Mouse (Mus musculus) embryonic stem cell, embryonic (primary cell): ENCODE measurements at regions not wholly inside any gene's neighbourhood (a gene's known extent, or its start where the extent isn't known, plus 50 kb on each side); places are given as distances from the start of the nearest gene placed in this dataset.

Experiments
- CTCF ChIA-PET, 4 experiments: fragments of 300-600 bp in 2 of 4; fragments of 350-600 bp in 2 of 4; sonication (Branson Sonifier 250); formaldehyde crosslinking; loops; one replicate each; lab custom pipeline; 2022; ENCODE audit warnings: inconsistent platforms in 2 of 4; lab: Charles Lee
- POLR2A ChIA-PET, 4 experiments: fragments of 300-600 bp in 2 of 4; fragments of 350-600 bp in 2 of 4; sonication (Branson Sonifier 250); formaldehyde crosslinking; loops; one replicate each; lab custom pipeline; 2022; ENCODE audit warnings: antibody characterized with exemption in 4 of 4, inconsistent platforms in 1 of 4; lab: Charles Lee

DNA sequence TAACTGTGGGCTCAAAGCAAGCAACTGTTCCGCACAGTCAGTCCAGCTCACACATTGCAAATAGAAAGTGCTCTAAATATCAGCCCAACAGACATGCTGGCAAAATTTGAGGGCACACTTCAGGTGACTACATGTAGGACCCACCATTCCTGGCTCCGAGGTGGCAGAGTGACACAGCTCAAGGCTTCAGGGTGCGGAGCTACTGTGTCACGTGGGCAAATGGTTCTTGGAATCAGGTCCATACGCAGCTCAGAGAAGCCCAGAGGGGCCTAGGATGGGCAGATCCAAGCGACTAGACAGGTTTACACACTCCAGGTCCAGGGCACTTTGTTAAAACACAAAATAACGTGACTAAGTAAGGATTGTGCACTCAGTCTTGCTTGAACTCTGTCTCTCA, 226.2 kb upstream of the Pabpc6 start:
- ChIA-PET POLR2A (interaction anchor here in 2 of 4 experiments (1.0 to 1.3 kb wide), 4 partner anchors 10 to 422 kb away, joined by 3 to 5 read pairs (median 4); no protein-coding TSS in a partner anchor), CTCF (interaction anchor here in 1 of 4 experiments (0.6 kb wide), 1 partner anchor 8 kb away, joined by 4 read pairs; no protein-coding TSS in a partner anchor)

DNA sequence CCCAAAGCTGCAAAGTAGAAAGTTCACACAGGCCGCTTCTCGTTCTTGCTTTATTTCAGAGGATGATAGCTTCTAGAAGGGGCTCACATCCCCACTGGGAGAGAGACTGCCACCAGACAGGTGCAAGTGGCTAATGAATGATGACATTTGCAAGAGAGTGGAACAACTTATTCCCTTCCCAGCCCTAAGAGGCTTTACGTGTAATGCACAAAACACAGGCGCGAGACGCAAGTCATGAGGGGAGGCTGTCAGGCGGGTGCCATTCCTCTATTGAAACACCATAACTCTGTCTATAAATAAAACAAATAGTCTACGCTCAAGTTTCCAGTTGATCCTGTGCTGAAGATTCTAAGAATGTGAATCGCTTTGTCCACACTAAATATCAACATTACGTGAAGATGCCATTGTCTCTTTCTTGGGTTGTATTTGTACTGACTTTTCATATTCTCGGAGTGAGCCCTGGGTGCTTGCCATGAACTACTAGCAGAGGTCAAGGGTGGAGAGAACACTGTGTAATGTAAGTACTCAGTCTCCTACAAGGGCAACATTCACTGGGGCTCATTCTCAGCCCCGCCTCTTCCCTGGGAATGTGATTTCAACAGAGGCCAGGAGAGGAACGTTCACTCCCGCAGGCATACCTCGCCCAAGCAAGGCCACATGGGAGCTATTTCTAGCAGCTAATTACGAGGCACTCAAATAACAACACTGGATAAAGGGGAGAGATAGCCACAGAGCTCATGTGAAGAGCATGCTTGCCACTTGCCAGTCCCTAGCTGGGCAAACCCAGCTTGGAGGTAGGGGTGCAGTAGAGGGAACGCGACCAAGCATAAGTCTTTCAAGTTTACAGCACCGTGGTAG, 225.5 kb upstream of the Pabpc6 start:
- POLR2A ChIA-PET: interaction anchor here in 2 of 4 experiments (1.0 to 1.3 kb wide), 4 partner anchors 10 to 422 kb away, joined by 3 to 5 read pairs (median 4); no protein-coding TSS in a partner anchor
- CTCF ChIA-PET: interaction anchor here in 2 of 4 experiments (0.5 to 0.6 kb wide), 3 partner anchors 9 to 606 kb away, joined by 4 to 6 read pairs (median 4); no protein-coding TSS in a partner anchor

DNA sequence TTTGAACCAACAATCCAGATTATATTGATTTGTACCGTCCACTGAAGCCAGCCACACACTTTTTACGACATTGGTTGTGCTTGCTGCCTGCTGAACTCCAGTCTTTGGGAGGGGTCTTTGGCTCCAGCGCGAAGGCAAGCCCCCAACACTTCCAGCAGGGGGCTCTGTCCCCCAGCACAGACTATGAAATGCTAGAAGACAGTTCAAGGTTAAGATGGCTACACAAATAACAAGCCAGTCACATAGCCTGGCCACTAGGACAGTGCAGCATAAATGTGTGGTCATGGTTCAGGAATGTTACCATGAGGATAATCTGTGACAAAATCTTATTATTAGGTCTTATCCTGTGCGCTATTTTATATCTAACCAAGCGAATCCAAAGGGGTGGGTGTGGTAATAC, 224.4 kb upstream of the Pabpc6 start:
- CTCF ChIA-PET: no interaction called here

DNA sequence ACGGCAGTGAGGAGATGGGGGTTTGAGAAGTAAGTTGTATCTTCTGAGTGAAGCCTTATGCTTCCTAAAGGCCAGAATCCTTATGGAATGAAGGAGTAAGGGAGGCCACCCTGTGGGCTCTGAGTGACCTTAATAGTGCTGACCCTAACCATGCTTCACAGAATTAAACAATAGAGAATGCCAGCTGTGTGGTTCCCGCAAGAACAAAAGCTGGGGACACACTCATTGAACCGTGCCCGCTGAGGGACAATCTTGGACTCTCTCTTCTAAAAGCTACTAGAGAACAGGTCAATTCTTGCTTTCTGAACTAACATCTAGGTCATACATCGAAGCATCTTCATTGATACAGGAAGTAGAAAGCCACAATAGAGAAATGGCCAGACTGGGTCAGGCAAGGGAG, 223.3 kb upstream of the Pabpc6 start:
- CTCF ChIA-PET: interaction anchor here in 1 of 4 experiments (0.7 kb wide), 2 partner anchors 307 to 817 kb away, joined by 3 to 5 read pairs; no protein-coding TSS in a partner anchor
- POLR2A ChIA-PET: interaction anchor here in 2 of 4 experiments (1.7 kb wide), 2 partner anchors 73 to 187 kb away, joined by 3 to 5 read pairs; no protein-coding TSS in a partner anchor

More for the DNA sequence above, 224.4 kb upstream of the Pabpc6 start:
- POLR2A ChIA-PET: no interaction called here

DNA sequence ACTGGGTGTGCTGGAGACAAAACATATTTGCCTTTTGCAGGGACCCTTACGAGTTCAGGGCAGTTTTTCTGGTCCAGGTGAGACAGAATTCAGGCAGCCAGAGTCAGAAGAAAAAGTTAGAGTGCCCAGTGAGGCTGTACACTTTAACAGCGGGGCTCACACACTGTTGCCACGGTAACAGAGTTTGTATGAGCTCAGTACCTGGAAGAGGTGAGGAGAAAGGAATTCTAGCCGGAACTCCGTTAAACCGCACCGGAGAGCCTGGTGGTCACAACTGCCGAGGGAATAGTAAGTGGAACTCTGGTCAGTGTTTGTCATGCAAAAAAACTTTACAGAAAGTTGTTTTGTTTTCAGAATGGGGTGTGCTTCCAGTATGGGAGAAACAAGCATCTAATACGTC, 222.6 kb upstream of the Pabpc6 start:
- POLR2A ChIA-PET: interaction anchor here in 2 of 4 experiments (0.7 to 1.7 kb wide), 3 partner anchors 25 to 188 kb away, joined by 3 to 5 read pairs (median 3); no protein-coding TSS in a partner anchor
- CTCF ChIA-PET: no interaction called here

DNA sequence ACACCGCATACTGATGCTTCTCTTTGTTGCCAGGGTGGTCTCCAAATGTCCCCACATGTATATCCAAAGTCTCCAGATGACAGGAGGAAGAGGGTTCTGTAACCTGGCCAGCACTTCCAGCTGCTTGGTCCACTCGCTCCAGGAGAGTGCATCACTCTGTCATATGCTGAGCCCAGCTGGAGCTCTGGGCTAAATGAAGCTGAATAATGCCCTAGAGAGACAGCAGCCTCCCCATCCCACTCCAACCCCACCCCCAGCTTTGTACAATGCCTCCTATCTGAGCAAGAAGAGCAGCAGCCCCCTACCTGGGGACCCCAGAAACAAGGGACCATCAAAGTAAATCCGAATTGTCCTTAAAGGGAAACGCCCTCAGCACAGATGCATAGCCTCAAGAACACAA, 219.0 kb upstream of the Pabpc6 start:
- CTCF ChIA-PET: no interaction called here

DNA sequence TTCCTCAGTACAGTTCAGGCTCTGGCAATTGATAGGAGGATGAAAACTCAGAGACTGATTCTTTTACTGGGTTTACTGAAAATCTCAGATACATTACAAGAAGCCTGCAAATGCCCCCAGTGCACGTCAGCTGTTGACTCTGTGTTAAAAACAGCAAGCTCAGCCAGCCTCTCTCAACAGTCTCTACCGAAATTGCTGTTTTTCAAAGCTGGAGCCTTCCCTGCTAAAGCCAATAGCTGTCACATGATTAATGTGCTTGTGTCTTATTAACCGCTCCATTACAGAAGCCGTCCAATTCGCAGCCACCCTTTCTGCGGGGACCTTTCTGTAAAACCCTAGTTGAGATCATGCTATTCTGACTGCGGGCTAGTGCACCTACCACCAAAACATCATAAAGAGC, 215.6 kb upstream of the Pabpc6 start:
- ChIA-PET CTCF (no interaction called here), POLR2A (no interaction called here)

More for the DNA sequence above, 219.0 kb upstream of the Pabpc6 start:
- POLR2A ChIA-PET: interaction anchor here in 1 of 4 experiments (0.5 kb wide), 1 partner anchor 15 kb away, joined by 3 read pairs; no protein-coding TSS in a partner anchor

DNA sequence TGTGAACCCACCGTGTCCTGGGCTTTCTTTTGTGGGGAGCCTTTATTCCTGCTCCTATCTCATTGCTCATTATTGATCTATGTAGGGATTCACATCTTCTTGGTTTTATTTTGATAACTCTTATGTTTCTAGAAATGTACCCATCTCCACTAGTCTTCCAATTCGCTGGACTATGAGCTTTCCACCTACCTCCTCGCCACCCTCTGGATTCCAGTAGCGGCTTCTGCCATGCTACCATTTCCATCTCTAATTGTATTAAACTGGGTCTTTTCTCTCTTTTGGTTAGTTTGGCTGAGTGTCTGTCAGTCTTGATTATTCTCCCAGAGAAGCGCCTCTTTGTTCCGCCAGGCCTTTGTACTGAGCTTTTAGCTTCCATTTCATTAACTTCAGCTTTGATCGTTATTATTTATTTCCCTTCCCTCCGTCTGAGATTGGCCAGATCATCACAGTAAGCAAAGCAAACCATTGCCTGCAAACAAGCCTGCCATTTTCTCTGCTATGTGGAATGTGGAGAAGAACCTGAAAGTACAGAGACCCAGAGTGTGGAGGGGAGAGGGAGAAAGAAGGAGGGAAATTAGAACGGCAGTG, 213.2 kb upstream of the Pabpc6 start:
- POLR2A ChIA-PET: no interaction called here

DNA sequence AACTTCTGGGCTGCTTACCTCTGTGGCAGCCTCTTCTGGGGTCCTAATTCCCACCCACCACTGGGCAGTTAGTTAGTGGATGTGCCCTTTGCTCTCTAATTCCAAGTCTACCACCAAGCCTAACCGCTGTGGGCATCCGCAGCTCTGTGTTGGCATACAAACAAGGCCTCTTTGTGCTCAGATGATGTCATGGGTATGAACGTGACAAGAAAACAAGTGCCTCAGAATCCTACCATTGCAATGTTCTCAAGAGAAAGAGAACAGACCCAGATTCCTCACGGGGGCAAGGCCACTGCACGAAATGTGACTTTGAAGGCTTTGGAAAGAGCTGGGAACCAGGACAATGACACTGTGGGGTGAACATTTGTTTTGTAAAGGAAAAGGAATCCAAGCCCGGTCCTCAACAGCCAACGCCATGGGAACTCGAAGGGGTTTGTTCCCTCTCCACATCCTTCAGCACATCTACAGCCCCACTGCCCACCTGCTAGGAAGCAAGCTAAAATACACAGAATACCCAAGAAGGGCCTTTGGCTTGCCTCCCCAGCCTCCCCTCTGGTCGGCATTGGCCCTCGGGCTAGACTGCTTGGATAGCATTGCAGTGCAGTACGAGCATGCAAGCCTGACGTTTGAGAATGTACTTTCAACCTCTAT, 210.2 kb upstream of the Pabpc6 start:
- POLR2A ChIA-PET: no interaction called here
- CTCF ChIA-PET: no interaction called here

More for the DNA sequence above, 213.2 kb upstream of the Pabpc6 start:
- CTCF ChIA-PET: no interaction called here

DNA sequence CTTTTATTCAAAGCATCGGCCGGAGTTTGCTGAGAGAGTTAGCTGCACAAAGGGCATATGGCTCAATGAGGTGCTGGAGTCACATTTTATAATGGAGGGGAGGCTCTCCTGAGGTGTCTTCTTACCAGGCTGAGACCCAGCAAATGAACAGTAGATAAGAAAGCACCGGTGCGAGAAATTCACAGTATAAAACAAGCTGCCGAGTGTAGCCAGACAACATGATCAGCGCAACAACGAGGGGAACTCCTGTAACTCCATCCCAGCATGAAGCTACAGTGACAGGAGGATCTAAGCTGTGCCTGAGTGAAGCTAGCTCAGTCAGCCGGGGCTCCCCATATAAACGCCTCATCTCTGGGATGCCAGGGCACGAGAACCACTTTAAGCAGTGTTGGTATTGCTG, 204.2 kb upstream of the Pabpc6 start:
- CTCF ChIA-PET: interaction anchor here in 1 of 4 experiments (0.6 kb wide), 1 partner anchor 627 kb away, joined by 4 read pairs; no protein-coding TSS in a partner anchor
- POLR2A ChIA-PET: no interaction called here

DNA sequence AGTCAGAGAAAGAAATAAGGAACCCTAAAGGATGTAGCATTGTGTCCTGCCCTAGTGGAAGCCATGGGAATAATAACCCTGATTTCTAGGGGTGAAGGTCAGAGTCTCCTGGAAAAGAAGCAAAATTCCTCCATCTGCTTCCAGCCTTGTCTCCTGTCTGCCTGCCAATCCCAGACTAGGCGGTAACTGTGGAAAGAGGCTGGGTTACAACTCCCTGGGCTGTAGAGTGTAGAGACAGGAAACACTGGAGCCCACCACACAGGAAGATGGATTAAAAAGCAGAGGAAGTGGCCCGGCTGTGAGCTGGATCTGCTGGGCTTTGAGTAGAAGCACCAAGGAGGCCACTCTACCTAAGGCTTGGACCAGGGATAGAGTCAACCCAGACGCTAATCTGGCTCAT, 200.7 kb upstream of the Pabpc6 start:
- CTCF ChIA-PET: no interaction called here
- POLR2A ChIA-PET: interaction anchor here in 1 of 4 experiments (0.6 kb wide), 1 partner anchor 19 kb away, joined by 4 read pairs; no protein-coding TSS in a partner anchor

DNA sequence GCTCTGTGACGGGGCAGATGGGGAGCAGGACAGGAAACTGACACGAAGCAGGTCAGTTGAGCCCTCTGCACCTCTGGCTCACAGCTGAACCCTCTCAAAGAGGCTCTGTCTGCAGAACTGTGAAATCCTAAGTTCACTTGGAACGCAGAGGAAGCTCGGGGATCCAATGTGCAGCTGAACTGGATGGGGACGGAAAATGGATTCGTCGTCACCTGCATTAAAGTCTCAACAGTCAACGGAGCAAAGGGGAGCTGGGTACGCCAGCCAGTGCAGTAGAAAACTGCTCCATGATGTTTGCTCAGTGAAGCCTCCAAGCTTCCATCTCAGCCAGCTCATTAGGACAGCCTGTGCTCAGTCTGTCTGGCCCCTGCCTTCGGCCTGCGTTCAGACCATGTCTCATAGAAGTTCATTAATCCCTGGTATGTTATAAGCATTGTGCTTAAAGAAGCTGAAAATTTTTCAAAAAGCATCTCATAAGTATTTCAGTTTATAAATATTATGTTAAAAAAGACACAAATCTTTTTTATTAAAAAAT, 199.3 kb upstream of the Pabpc6 start:
- POLR2A ChIA-PET: interaction anchor here in 1 of 4 experiments (0.5 kb wide), 1 partner anchor 408 kb away, joined by 3 read pairs; no protein-coding TSS in a partner anchor
- CTCF ChIA-PET: no interaction called here

DNA sequence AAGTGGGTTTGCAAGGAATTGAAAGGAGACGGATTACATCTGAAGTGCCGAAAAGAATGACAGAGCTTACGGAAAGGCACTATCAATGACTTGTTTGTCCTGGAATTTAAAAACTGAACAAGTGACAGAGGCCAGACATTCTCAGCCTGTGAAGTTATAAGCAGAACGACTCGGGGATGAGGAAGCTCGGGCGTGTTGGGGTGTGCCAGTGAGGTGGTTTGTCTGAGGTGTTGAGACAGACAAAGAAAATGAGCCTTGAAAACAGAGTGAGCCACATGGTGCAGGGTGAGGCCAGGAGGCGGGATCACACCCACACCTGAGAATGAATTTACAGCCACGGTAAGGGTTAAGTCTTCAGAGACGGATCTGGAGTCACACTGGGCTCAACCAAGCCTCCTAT, 194.7 kb upstream of the Pabpc6 start:
- ChIA-PET CTCF (no interaction called here), POLR2A (interaction anchor here in 1 of 4 experiments (0.7 kb wide), 1 partner anchor 695 kb away, joined by 3 read pairs; no protein-coding TSS in a partner anchor)

DNA sequence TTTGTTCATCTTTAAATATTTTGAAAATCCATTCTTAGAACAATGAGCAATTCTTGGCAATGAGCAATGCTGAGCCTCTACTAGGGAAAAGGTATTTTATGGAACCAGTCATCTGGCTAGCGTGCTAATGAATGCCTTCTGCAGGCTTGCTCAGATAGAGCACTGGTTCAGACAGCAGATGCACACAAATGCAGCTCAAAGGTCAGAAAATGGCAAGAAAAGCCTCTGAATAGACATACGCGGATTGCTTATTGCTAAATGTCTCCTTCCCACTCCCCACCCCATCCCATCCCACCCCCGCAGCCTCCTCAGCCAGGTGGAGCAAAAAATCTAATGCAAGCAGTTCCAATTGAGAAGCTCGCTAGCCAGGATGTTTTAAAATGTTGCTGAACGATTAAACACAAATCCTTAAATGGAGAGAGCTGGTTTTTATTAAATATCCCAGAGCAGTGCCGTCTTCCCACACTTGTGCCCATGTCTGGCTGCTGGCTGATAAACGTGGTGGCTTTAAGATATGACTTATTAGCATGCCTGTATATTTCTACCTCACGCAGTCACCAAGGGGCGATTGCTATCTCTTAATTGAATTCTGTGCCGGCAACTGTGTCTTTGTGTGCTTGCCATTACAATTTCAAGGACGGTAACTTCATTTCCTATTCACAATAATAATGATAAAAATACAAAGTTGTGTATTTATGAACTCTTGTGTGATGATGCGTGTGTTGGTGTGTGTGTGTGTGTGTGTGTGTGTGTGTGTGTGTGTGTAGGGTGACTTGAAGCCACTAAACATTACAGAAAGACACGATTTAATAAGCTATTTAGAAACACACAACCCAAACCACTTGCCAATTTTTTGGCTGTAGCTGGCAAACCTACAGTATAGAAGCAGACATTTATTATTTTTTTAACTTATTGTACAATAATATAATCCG, 192.7 kb upstream of the Pabpc6 start:
- ChIA-PET POLR2A (interaction anchor here in 1 of 4 experiments (0.6 to 0.9 kb wide), 2 partner anchors 20 to 230 kb away, joined by 3 to 4 read pairs; no protein-coding TSS in a partner anchor), CTCF (interaction anchor here in 1 of 4 experiments (0.6 kb wide), 1 partner anchor 674 kb away, joined by 3 read pairs; no protein-coding TSS in a partner anchor)

DNA sequence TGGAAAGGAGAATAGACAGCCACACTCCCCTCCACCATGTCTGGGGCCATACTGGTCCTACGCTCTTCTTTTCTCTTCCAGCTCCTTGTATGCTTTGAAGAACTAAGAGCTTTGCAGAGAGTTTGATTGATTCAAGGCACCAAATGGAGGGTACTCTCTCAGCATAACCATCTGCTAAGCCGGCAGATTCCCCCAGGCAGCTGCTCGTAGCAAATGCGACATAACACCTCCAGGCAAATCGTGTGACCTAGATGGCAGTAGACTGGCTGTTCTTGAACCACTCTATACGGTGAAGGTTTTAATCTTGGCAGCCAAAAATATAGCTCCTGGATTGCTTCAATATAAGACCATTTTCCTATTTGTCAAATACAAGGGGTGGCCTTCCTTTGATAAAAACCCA, 191.8 kb upstream of the Pabpc6 start:
- ChIA-PET CTCF (no interaction called here), POLR2A (no interaction called here)

DNA sequence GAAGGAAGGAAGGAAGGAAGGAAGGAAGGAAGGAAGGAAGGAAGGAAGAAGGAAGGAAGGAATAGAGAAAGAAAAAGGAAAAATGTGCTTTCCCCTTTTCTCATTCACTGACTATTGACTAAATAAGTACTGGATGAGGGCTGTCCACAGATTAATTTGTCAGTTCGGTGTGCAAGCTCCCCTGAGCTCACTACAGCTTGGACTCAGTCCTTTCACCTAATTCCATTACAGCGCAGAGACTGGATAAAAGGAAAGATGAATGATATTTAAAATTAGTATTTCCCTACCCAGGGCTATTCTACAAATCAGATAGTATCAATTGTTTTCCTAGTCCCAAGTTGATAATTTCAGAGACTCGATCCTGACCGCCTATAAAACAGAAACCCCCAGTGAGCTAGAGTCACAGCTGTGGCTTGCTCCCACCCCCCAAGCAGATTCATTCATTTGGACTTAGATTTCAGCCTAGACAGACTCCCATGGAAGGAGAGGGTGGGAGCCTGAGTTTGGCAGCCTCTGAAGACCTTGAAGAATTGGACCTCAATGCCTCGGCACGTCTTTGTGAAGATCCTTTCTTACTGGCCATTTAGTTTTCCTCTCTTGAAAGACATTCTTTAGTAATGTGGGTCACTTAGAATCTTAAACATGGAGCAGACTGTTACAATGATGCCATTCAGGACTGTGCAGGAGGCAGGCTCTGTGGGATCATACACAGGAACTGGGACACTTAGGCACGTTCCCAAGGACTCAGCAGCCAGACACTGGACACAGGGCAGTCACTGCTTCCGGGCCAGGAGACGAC, 179.2 kb upstream of the Pabpc6 start:
- ChIA-PET POLR2A (no interaction called here), CTCF (no interaction called here)
